Mouse (Mus musculus) midbrain, postnatal 0 days (tissue): Measurements from ENCODE around the gene Usp2. TPM values are rescaled to one million over a fixed set of nuclear protein-coding genes. Genes with fewer than 3 reads are reported as not detected.

Source experiments
- ATAC-seq: fragments of 200-750 bp; cut with Nextera tagmentation; 2 replicates; pipeline ENCODE4 v1.8.0; 2017; ENCODE audit warnings: moderate number of reproducible peaks, mild to moderate bottlenecking, moderate TSS enrichment, moderate library complexity; ENCODE audit not compliant: low FRiP score
- DNase-seq: peaks from one replicate; pipeline ENCODE4 v3.0.0-alpha.2; 2015; ENCODE audit warnings: low spot score
- H3K27ac ChIP-seq: fragments of 300-500 bp; sonication (generic); 2 replicates; pipeline ENCODE4 v1.5.1; 2014; ENCODE audit warnings: low read depth, mild to moderate bottlenecking, low read length, mixed read lengths
- H3K27me3 ChIP-seq: fragments of 300-500 bp; sonication (generic); 2 replicates; pipeline ENCODE4 v1.6.1; 2014; ENCODE audit warnings: low read length, control low read depth, mixed read lengths; ENCODE audit not compliant: insufficient read depth
- H3K36me3 ChIP-seq: fragments of 300-500 bp; sonication (generic); 2 replicates; pipeline ENCODE4 v1.6.1; 2014; ENCODE audit warnings: low read length, control low read depth, mixed read lengths; ENCODE audit not compliant: insufficient read depth
- H3K4me1 ChIP-seq: fragments of 300-500 bp; sonication (generic); 2 replicates; pipeline ENCODE4 v1.6.1; 2014; ENCODE audit warnings: mild to moderate bottlenecking, control low read depth, antibody characterized with exemption, low read length, mixed read lengths; ENCODE audit not compliant: insufficient read depth
- H3K4me2 ChIP-seq: fragments of 300-500 bp; sonication (generic); 2 replicates; pipeline ENCODE4 v1.6.1; 2014; ENCODE audit warnings: low read depth, mild to moderate bottlenecking, low read length, mixed read lengths; ENCODE audit not compliant: poor library complexity, severe bottlenecking
- H3K4me3 ChIP-seq: fragments of 300-500 bp; sonication (generic); 2 replicates; pipeline ENCODE4 v1.5.1; 2014; ENCODE audit warnings: low read depth, mild to moderate bottlenecking, low read length, moderate library complexity
- H3K9ac ChIP-seq: fragments of 300-500 bp; sonication (generic); replicated peaks from 2 replicates; pipeline ENCODE4 v1.6.1; 2014; ENCODE audit warnings: mild to moderate bottlenecking, low read length, moderate library complexity, mixed read lengths; ENCODE audit not compliant: poor library complexity, severe bottlenecking
- H3K9me3 ChIP-seq: fragments of 300-500 bp; sonication (generic); 2 replicates; pipeline ENCODE4 v1.6.1; 2016; ENCODE audit warnings: low read length, control low read depth
- CTCF ChIP-seq: IDR thresholded peaks from 2 replicates; pipeline ENCODE4 v1.5.1; 2016; ENCODE audit warnings: antibody characterized with exemption, mild to moderate bottlenecking
- WGBS: fragments of 180-500 bp; shearing (Covaris S2); extraction: QIAGEN DNeasy Blood & Tissue Kit; methylation state at CpG from one replicate; pipeline ENCODE4 v1.1.7; 2014; 5-methylcytosine and 5-hydroxymethylcytosine counted together
- polyA plus RNA-seq: library from polyadenylated mRNA; unstranded; fragments of >200 nt; fragmentation: Nextera tagmentation; extraction: Ambion mirVana; gene quantifications from 2 replicates; pipeline ENCODE4 v1.2.1, GENCODE M21; 2015
- total RNA-seq: library from RNA; depleted of rRNA; stranded (reverse); fragments of >200 nt; gene quantifications from 2 replicates; pipeline ENCODE4 v1.2.3, GENCODE M21; 2014

Gene Usp2
- total and polyA plus RNA-seq, 2 experiments from 2014 or later, result 7.5 to 15.1 TPM

DNA sequence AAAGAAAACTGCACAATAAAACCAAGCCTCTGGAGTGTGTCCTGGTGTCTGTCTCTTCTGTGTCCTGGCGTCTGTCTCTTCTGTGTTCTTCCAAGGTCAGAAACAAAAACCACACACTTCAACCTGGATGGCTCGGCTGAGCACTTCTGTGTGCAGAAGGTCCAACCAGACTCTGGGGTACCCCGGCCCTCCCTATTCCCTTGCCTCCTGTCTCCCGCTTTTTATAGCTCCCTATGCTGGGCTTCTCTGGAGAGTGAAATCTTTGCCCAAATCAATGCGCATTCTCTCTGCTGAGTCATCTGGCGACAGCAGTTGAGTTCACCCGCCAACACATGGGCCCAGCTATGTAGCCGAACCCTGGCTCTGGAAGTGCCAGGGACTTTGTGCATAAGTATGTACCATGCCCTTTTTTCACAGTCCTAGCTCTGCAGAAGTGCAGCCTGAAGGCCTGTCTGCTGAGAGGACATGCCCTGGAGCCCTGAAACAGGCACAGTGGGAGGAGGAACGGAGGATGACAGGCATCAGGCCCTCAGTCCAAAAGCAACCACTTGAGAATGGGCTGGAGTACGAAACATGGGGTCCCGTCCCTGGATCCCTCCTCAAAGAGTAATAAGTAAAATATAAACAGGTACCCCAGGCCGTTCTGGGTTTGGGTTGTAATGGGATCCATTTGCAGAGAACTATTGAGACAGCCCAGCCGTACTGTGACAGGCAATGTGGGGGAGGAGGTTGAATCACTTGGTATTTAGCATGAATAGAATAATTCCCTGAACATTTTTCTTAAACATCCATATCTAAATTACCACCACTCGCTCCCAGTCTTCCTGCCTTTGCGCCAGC is 18.1 kb upstream of the Usp2 start:
- DNase-seq (no peak), ATAC-seq (no peak)
- no peak overlapping the region for H3K4me3 ChIP-seq
- H3K27me3 ChIP-seq, result peaks cover 12% of the 10 kb centered on the region
- WGBS, result 81% methylated on average over 15 of the region's 15 CpGs
- H3K9ac ChIP-seq, result no peak overlapping the region
- no peak for TF ChIP-seq CTCF
- H3K4me1 ChIP-seq, result peaks cover under 1% of the 10 kb centered on the region; the same call in 1 of the 2 replicates
- H3K9me3 ChIP-seq, result no peaks in the 10 kb centered on the region
- H3K36me3 ChIP-seq, result no peaks in the 10 kb centered on the region
- no peak overlapping the region for H3K4me2 ChIP-seq
- no peak overlapping the region for H3K27ac ChIP-seq

GRCm38 (mm10) chr9:44049381-44050165 is 17.2 kb upstream of the Usp2 start:
- WGBS, result 88% methylated on average over 8 of the region's 8 CpGs
- no peak for ATAC-seq
- no peak for TF ChIP-seq CTCF

GRCm38 (mm10) chr9:44052855-44053254 is 14.0 kb upstream of the Usp2 start:
- H3K4me2 ChIP-seq, result no peak overlapping the region
- H3K36me3 ChIP-seq, result no peaks in the 10 kb centered on the region
- H3K27ac ChIP-seq, result no peak overlapping the region
- peak; percentile 46 for TF ChIP-seq CTCF
- H3K9ac ChIP-seq, result no peak overlapping the region
- no peak for DNase-seq
- H3K4me1 ChIP-seq, result no peaks in the 10 kb centered on the region
- no peak overlapping the region for H3K4me3 ChIP-seq
- no peak for ATAC-seq
- 62% methylated on average over 3 of the region's 3 CpGs for WGBS
- no peaks in the 10 kb centered on the region for H3K27me3 ChIP-seq
- no peaks in the 10 kb centered on the region for H3K9me3 ChIP-seq

More at GRCm38 (mm10) chr9:44049381-44050165, 17.2 kb upstream of the Usp2 start:
- no peak overlapping the region for H3K4me3 ChIP-seq
- H3K36me3 ChIP-seq, result no peaks in the 10 kb centered on the region
- H3K27ac ChIP-seq, result no peak overlapping the region
- H3K9ac ChIP-seq, result no peak overlapping the region
- no peak for DNase-seq
- H3K27me3 ChIP-seq, result peaks cover 8% of the 10 kb centered on the region
- no peaks in the 10 kb centered on the region for H3K4me1 ChIP-seq
- H3K9me3 ChIP-seq, result no peaks in the 10 kb centered on the region
- no peak overlapping the region for H3K4me2 ChIP-seq

- no peak for TF ChIP-seq CTCF
- Histone ChIP-seq H3K9me3 (no peaks in the 10 kb centered on the region), H3K4me2 (no peak overlapping the region), H3K9ac (no peak overlapping the region), H3K27ac (no peak overlapping the region), H3K36me3 (no peaks in the 10 kb centered on the region), H3K4me1 (no peaks in the 10 kb centered on the region), H3K27me3 (no peaks in the 10 kb centered on the region), H3K4me3 (no peak overlapping the region)
- WGBS, result 78% methylated on average over 1 of the region's 1 CpGs
- ATAC-seq, result no peak
- DNase-seq, result no peak
These were observed 12.9 kb upstream of the Usp2 start for GRCm38 (mm10) chr9:44053936-44054335.

DNA sequence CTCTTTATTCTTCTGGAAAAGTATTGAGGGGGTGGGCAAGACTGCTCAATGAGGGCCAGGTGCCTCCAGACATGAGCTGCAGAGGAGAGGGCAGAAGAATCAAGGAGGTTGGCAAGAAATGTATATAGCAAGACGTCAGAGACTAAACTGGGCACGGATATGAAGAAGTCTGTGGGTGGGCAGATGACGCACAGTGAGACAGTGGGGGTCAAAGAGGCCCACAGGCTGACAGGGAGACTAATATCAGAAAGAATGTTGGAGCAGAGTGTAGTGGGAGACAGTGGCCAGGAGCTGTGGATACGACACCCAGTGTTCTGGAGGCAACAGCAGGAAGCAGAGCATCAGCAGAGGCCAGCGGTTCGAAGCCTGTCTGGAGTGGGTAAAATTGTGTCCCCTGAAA is 8.2 kb upstream of the Usp2 start:
- no peaks in the 10 kb centered on the region for H3K4me1 ChIP-seq
- H3K4me2 ChIP-seq, result no peak overlapping the region
- DNase-seq (no peak), ATAC-seq (no peak)
- H3K4me3 ChIP-seq, result no peak overlapping the region
- H3K27me3 ChIP-seq, result no peaks in the 10 kb centered on the region
- no peak for TF ChIP-seq CTCF
- H3K9ac ChIP-seq, result no peak overlapping the region
- 88% methylated on average over 6 of the region's 6 CpGs for WGBS
- no peak overlapping the region for H3K27ac ChIP-seq
- no peaks in the 10 kb centered on the region for H3K9me3 ChIP-seq
- no peaks in the 10 kb centered on the region for H3K36me3 ChIP-seq

GRCm38 (mm10) chr9:44065177-44065576 is 1.6 kb upstream of the Usp2 start:
- DNase-seq (no peak), ATAC-seq (no peak)
- Histone ChIP-seq H3K36me3 (no peaks in the 10 kb centered on the region), H3K4me1 (0 out of 2 replicates have a peak, but pooled peaks cover 3% of the 10 kb centered on the region), H3K4me2 (no peak overlapping the region), H3K27ac (no peak overlapping the region), H3K9me3 (no peaks in the 10 kb centered on the region), H3K9ac (no peak overlapping the region), H3K27me3 (no peaks in the 10 kb centered on the region), H3K4me3 (no peak overlapping the region)
- TF ChIP-seq CTCF, result 0 out of 2 replicates have a peak, but pooled peaks have one; percentile 30
- 45% methylated on average over 1 of the region's 1 CpGs for WGBS
